Mouse (Mus musculus): ENCODE measurements at regions not wholly inside any gene's neighbourhood (a gene's known extent, or its start where the extent isn't known, plus 50 kb on each side); places are given as distances from the start of the nearest gene placed in this dataset.

DNA sequence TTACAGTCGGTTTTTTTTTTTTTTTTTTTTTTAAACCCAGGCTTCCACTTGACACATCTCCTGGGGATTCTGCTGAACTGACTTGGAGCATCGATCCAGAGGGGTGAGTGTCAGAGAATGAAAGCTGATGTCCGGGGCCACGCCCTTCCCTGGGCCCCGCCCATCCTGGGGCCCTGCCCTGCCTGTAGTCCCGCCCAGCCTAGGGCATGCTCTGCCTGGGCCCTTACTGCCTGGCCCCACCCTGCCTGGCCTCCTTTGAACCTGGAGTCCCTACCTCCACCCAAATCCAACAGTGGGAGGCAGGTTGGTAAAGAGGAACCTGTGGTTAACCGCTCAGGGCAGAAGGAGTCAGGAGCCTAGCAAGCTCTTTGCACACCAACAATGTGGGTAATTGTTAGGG lies 293.7 kb upstream of the Kcnab2 start:
- POLR2A ChIA-PET = no interaction called here
- CTCF ChIA-PET = no interaction called here
- DNase-seq (ENCODE audit: low read depth, low spot score) = no peak
- H3K27me3 ChIP-seq = no peaks in the 10 kb centered on the region
- no peak for ATAC-seq
- in situ Hi-C loops (cut with MboI; ENCODE audit: low pct_unique_long_range_greater_than_20kb) = no loop called here
- no peak for TF ChIP-seq CTCF (IDR thresholded peaks at IDR 0.05)

DNA sequence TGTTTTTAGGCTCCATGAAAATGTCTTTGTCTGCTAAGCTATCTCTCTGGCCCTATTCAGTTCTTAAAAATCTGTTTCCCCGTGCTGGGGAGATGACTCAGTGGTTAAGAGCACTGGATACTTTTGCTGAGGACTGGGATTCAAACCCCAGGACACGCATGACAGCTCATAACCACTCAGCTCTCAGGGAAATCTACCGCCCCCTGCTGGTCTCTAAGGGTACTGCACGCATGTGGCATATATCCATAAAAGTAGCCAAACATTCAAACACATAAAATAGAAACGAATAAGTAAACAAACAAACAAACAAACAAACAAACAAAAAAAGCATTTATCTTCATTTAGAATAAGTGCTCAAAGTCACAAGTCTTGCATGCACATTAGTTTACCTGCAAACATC lies 289.7 kb upstream of the Kcnab2 start:
- ATAC-seq (no peak), DNase-seq (ENCODE audit: low read depth, low spot score) (no peak)
- CTCF ChIA-PET = interaction anchor here (1.7 kb wide), 1 partner anchor 12 kb away, joined by 3 read pairs; no protein-coding TSS in a partner anchor
- POLR2A ChIA-PET = no interaction called here
- no peak for TF ChIP-seq CTCF (IDR thresholded peaks at IDR 0.05)
- in situ Hi-C loops (cut with MboI; ENCODE audit: low pct_unique_long_range_greater_than_20kb) = no loop called here
- H3K27me3 ChIP-seq = no peaks in the 10 kb centered on the region

DNA sequence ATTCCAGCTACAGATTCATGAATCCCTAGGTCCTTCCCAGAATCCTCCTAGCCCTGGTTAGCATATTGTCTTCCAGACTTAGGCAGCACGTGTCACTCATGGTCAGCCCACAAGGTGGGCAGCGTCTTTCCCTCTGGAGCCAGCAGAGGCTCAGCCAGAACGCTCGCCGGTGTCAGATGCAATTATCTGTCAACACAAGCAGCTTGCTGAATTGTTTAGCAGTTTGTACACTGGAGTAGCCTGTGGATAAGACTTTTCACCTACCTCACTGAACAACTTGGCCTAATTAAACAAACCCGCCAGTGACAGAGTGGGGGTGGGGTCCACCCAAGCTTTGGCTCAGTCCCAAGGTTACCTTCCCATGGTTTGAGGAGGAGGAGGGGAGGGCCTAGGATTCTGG lies 285.4 kb upstream of the Kcnab2 start:
- TF ChIP-seq CTCF (IDR thresholded peaks at IDR 0.05) = no peak
- ChIA-PET POLR2A (no interaction called here), CTCF (no interaction called here)
- no peak for ATAC-seq
- no peaks in the 10 kb centered on the region for H3K27me3 ChIP-seq
- no peak for DNase-seq (ENCODE audit: low read depth, low spot score)
- in situ Hi-C loops (cut with MboI; ENCODE audit: low pct_unique_long_range_greater_than_20kb) = no loop called here

DNA sequence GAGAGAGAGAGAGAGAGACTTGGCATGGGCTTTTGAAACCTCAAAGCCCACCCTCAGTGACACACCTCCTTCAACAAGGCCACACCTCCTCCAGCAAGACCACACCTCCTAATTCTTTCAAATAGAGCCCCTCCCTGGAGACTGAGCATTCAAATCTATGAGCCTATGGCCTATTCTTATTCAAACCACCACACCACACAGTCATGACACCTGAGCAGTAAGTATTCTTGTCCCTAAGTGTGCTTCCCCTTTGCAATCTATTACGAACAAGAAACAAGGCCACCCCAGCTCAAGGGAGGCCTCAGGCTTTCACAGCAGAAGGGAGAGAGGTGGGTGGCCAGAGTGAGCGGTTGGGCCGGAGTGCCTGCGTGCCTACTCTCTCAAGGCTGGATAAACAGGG lies 284.9 kb upstream of the Kcnab2 start:
- ATAC-seq = no peak
- H3K27me3 ChIP-seq = no peaks in the 10 kb centered on the region
- TF ChIP-seq CTCF (IDR thresholded peaks at IDR 0.05) = no peak
- no peak for DNase-seq (ENCODE audit: low read depth, low spot score)
- POLR2A ChIA-PET = no interaction called here
- in situ Hi-C loops (cut with MboI; ENCODE audit: low pct_unique_long_range_greater_than_20kb) = no loop called here
- CTCF ChIA-PET = no interaction called here

DNA sequence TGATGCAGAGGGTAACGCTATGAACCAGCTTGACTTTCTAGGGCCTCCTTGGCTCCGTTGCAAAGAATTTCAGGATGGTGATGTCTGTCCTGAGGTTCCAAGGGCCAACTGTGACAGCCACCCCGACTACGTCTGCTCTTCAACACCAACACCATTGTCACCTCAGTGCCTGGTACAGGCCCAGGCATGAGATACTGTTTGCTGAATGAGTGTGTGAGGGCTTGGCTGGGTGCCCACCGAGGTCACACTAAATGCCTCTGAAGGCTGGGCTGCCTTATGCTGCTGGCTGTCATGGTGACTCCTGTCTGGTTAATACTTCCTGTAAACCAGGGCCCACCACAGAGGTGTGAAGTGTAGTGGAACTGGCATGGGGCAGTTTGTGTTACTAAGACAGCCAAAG lies 279.5 kb upstream of the Kcnab2 start:
- ATAC-seq = no peak
- no peak for DNase-seq (ENCODE audit: low read depth, low spot score)
- POLR2A ChIA-PET = no interaction called here
- TF ChIP-seq CTCF (IDR thresholded peaks at IDR 0.05) = no peak
- in situ Hi-C loops (cut with MboI; ENCODE audit: low pct_unique_long_range_greater_than_20kb) = no loop called here
- no peaks in the 10 kb centered on the region for H3K27me3 ChIP-seq
- CTCF ChIA-PET = no interaction called here

DNA sequence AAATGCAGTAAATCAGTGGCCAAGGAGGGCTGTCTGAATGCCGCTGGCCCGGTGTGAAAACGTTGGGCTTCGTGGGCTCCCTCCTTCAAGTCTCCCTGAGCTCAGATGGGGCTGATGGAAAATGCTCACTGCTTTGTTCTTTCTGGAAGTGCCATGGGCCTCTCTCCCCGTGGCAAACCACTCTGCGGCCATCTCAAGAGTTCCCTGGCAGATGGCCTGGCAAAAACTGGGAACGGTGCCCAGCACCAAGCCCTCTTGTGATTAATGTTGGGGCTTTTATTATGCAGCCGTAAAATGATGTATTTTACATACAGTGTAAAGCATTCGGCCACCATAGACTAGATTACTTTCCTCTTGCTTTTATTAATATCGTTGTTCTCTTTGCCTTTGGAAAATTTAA lies 278.9 kb upstream of the Kcnab2 start:
- in situ Hi-C loops (cut with MboI; ENCODE audit: low pct_unique_long_range_greater_than_20kb) = no loop called here
- POLR2A ChIA-PET = no interaction called here

DNA sequence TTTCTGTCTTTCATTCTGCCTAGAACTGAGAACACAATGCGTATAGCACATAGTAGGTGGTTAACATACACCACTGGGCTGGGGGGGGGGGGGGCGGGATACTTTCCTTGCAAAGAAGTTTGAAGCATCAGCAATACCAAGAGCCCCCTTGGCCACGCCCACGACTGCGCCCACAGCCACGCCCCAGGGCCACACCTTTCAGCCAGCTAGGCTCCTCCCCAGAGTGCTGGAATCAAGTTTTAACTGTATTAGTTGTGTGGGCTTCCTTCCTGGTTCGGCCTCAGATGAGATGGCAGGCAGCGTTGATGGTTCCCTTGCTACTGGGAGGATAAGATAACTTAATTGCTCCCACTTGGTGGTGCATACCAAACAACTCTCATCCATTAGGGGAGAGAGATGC lies 278.1 kb upstream of the Kcnab2 start:
- H3K27me3 ChIP-seq = no peaks in the 10 kb centered on the region
- in situ Hi-C loops (cut with MboI; ENCODE audit: low pct_unique_long_range_greater_than_20kb) = no loop called here
- no peak for ATAC-seq
- no peak for DNase-seq (ENCODE audit: low read depth, low spot score)
- TF ChIP-seq CTCF (IDR thresholded peaks at IDR 0.05) = no peak
- ChIA-PET CTCF (no interaction called here), POLR2A (no interaction called here)

More for the DNA sequence above, 278.9 kb upstream of the Kcnab2 start:
- TF ChIP-seq CTCF (IDR thresholded peaks at IDR 0.05) = no peak
- CTCF ChIA-PET = no interaction called here
- H3K27me3 ChIP-seq = no peaks in the 10 kb centered on the region
- DNase-seq (ENCODE audit: low read depth, low spot score) (no peak), ATAC-seq (no peak)

DNA sequence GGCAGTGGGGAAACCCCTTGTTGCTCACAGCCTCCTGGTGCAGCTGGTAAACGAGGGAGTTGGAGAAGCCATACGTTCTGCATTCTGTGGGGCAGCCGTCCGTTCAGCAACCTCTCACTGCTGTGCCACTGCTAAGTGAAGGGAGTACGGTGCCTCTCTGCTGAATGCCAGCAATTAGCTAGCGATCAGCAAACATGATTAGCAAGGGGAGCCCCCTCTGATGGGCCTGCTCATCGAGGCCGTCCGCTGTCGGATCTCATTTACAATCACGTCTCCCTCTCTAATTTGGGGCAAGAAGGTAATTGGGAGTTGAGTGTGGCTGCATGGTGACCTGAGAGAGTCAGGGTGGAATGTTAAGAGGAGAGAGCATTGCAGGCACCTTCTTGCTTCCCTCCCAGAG lies 266.7 kb upstream of the Kcnab2 start:
- ATAC-seq (no peak), DNase-seq (ENCODE audit: low read depth, low spot score) (no peak)
- no peak for TF ChIP-seq CTCF (IDR thresholded peaks at IDR 0.05)
- ChIA-PET CTCF (no interaction called here), POLR2A (no interaction called here)
- in situ Hi-C loops (cut with MboI; ENCODE audit: low pct_unique_long_range_greater_than_20kb) = no loop called here
- no peaks in the 10 kb centered on the region for H3K27me3 ChIP-seq

DNA sequence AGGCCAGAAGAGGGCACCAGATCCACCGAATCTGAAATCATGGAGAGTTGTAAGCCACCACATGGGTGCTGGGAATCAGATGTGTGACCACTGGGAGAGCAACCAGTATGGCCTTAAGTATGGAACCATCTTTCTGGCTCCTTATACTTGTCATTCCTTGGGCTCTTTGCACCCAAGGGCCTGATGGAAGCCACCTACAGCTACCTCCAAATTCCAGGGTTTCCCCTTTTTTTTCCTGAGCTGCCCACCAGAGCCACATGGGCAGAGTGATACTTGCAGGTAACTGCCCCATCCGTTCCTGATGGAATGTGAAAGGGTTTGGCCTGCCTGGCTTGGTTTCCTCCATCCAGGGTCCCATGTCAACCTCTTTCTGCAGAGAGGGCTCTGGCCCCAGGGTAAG lies 255.3 kb upstream of the Kcnab2 start:
- ATAC-seq (no peak), DNase-seq (ENCODE audit: low read depth, low spot score) (no peak)
- no peak for TF ChIP-seq CTCF (IDR thresholded peaks at IDR 0.05)
- no peaks in the 10 kb centered on the region for H3K27me3 ChIP-seq
- ChIA-PET CTCF (no interaction called here), POLR2A (no interaction called here)
- in situ Hi-C loops (cut with MboI; ENCODE audit: low pct_unique_long_range_greater_than_20kb) = no loop called here

DNA sequence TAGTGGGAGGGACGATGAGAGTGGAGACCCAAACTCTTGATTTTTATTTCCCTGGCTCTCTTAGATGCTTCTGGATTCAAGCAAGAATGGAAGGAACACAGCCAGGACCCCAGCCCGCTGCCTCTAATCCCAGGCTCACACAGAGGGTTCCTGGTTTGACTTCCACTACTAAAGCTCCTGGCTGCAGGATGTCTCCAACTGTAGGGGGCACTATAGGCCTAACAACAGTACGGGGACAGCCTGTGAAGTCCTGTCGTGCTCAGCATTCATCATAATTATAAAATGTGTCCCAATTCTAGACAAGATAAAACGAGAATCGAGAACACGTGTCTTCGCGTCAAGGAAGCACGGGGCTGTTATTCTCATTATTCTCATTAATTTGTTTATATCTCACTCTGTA lies 254.3 kb upstream of the Kcnab2 start:
- POLR2A ChIA-PET = no interaction called here
- CTCF ChIA-PET = no interaction called here
- TF ChIP-seq CTCF (IDR thresholded peaks at IDR 0.05) = no peak
- H3K27me3 ChIP-seq = no peaks in the 10 kb centered on the region
- in situ Hi-C loops (cut with MboI; ENCODE audit: low pct_unique_long_range_greater_than_20kb) = no loop called here
- ATAC-seq = no peak
- no peak for DNase-seq (ENCODE audit: low read depth, low spot score)

DNA sequence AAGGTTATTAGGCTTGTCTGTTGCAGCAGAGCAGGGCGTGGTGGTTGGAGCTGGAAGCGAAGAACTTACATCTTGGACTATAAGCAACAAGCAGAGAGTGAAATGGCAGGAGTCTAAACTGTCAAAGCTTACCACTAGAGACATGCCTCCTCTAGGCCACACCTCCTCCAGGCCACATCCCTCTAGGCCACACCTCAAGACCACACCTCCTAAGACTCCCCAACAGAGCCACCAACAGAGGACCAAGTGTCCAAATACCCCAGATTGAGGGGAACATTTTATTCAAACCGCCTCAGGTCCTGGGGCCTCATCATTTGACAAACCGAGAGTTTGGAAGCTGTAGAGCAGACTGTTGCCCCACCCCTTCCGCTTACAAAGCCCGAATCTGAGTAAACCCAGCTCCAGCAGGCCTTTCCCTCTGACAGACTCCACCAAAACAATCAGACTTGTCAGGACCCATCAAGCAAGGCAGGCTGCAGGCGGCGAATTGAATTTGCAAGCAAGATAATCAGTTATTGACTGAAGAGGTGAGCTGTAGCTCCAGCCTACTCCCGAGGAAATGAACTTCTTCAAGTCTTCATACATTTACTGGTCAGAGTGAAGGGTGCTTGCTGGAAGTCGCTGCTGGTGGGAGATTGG lies 253.5 kb upstream of the Kcnab2 start:
- CTCF ChIA-PET = no interaction called here
- ATAC-seq = no peak
- DNase-seq (ENCODE audit: low read depth, low spot score) = no peak
- in situ Hi-C loops (cut with MboI; ENCODE audit: low pct_unique_long_range_greater_than_20kb) = no loop called here
- no peak for TF ChIP-seq CTCF (IDR thresholded peaks at IDR 0.05)
- POLR2A ChIA-PET = no interaction called here
- no peaks in the 10 kb centered on the region for H3K27me3 ChIP-seq

DNA sequence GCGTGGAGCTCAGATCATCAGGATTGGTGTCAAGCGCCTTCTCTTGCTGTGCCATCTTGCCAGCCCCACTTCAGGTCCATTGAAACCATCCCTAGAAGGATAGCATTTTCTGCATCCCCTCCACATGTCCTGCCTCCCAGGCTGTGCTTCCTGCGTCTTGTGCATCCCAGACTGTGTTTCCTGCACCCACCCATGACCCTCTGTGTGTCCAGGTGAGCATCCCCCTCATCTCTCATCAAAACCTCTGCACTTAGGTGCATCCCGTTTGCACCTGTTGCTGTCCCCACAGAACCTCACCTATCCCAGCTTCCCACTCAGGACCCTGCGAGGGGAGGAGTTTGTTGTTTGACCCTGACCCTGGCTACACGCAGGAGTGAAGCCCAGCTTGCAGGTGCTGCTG lies 251.8 kb upstream of the Kcnab2 start:
- ATAC-seq = no peak
- H3K27me3 ChIP-seq = no peaks in the 10 kb centered on the region
- no peak for DNase-seq (ENCODE audit: low read depth, low spot score)
- no peak for TF ChIP-seq CTCF (IDR thresholded peaks at IDR 0.05)
- ChIA-PET CTCF (no interaction called here), POLR2A (no interaction called here)
- in situ Hi-C loops (cut with MboI; ENCODE audit: low pct_unique_long_range_greater_than_20kb) = no loop called here
